Mouse (Mus musculus): ENCODE measurements at regions not wholly inside any gene's neighbourhood (a gene's known extent, or its start where the extent isn't known, plus 50 kb on each side); places are given as distances from the start of the nearest gene placed in this dataset.
A peak's percentile ranks its signal among the peaks of the same experiment; 100 is the strongest.

GRCm38 (mm10) chr5:99782806-99783205 lies 53.9 kb upstream of the Rasgef1b start:
- DNase-seq (ENCODE audit: low spot score in 2 of 2) = no peak

DNA sequence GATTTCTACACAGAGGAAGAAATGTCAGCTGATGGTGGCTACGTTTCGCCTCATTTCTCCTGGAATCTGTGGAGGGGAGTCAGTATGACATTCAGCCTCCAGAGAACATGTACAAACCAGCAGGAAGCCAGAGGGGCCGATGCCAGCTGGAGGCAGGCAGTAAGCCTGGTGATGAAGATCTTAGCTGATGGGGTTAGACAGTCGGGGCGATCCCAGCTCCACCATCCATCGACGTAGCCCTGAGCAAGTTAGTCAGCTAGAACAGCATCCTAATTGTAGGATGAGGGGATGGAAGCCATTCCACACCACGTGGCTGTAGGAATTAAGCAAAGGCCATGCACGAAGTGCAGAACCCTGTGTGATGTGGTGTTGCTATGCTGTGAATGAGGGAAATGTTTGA lies 57.0 kb upstream of the Rasgef1b start:
- DNase-seq (ENCODE audit: low spot score in 2 of 2) = no peak

DNA sequence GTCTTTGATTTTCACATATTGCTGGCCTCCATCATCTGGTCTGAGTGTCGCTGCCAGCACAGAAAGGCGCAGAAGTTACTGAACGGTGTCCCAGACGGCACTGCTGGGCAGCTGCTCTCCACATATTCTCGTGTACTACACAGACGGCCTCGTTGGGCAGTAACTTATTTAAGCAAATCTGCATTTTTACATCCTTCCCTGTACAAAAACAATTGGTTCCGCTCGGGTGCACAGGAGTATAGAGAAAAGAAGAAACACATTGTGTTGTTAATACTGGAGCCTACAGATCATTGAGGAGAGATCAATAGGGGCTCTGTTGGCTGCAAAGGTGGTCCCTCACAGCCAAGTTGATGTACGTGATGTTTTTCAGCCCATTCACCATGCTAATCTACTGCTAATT lies 58.4 kb upstream of the Rasgef1b start:
- peak in 1 of 2 experiments; percentile 5 for DNase-seq (ENCODE audit: low spot score in 2 of 2)

- DNase-seq (ENCODE audit: low spot score in 2 of 2) = no peak
Observed at GRCm38 (mm10) chr5:99787665-99788366, 59.0 kb upstream of the Rasgef1b start.

- no peak for DNase-seq (ENCODE audit: low spot score in 2 of 2)
Observed at GRCm38 (mm10) chr5:99790733-99791132, 61.9 kb upstream of the Rasgef1b start.

DNA sequence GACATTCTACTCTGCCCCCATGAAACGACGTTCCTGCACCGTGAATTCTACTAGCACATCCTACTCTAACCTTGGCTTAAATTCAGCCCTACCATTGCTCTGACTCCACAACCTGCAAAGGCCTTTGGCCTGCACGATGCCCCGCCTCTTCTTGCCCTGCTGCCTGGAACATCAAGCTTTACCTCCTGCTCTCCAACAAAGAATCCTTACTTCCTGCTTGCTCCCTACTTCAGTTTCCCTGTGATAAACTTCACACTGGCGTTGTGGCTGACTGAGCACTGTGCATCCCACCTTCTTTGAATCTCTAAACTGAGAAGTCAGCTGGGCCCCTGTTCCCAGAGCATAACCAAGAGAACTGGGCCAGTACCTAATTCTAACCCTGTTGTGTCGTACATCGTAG lies 71.7 kb upstream of the Rasgef1b start:
- no peak for DNase-seq (ENCODE audit: low spot score in 2 of 2)

- peak in 1 of 2 experiments; percentile 20 for DNase-seq (ENCODE audit: low spot score in 2 of 2)
Observed at GRCm38 (mm10) chr5:99801791-99802450, 73.1 kb upstream of the Rasgef1b start.

- no peak for DNase-seq (ENCODE audit: low spot score in 2 of 2)
Observed at GRCm38 (mm10) chr5:99826861-99827260, 79.2 kb upstream of the Vamp9 start.

DNA sequence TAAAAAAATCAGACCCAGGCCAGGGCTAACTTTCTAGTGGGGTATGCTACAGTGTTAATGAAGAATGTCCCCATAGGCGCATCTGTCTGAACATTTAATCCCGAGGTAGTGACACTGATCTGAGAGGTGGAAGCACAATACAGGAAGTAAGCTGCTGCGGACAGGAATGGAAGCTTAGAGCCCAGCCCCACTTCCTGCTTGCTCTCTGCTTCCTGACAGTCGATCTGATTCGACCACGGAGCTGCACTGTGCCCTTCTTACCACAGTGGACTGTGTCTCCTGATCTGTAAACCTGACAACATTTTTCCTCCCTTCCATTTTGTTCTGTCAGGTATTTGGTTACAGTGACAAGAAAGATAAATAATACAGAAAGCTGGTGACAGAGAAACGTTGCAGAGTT lies 77.5 kb upstream of the Vamp9 start:
- no peak for DNase-seq (ENCODE audit: low spot score in 2 of 2)

- DNase-seq (ENCODE audit: low spot score in 2 of 2) = no peak
Observed at GRCm38 (mm10) chr5:99838236-99838775, 67.7 kb upstream of the Vamp9 start.

- no peak for DNase-seq (ENCODE audit: low spot score in 2 of 2)
Observed at GRCm38 (mm10) chr5:99839661-99840060, 66.4 kb upstream of the Vamp9 start.

DNA sequence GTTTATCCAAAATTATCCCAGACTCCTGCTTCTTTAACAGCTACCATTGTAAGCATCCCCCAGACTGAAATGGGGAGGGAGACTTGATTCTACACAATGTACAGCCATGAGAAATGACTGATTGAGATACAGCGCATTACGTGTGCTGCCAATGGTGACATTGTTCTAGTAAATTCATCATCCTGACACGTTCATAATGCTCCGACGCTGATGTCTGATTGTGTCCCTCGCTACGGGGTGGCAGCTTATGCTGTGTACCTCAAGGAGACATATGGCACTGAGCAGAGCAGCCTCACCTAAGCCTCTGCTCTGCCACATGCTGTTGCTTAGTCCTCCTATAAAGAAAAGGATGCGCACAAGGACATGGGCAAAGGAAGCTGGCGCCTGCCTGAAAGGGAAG lies 65.2 kb upstream of the Vamp9 start:
- no peak for DNase-seq (ENCODE audit: low spot score in 2 of 2)

DNA sequence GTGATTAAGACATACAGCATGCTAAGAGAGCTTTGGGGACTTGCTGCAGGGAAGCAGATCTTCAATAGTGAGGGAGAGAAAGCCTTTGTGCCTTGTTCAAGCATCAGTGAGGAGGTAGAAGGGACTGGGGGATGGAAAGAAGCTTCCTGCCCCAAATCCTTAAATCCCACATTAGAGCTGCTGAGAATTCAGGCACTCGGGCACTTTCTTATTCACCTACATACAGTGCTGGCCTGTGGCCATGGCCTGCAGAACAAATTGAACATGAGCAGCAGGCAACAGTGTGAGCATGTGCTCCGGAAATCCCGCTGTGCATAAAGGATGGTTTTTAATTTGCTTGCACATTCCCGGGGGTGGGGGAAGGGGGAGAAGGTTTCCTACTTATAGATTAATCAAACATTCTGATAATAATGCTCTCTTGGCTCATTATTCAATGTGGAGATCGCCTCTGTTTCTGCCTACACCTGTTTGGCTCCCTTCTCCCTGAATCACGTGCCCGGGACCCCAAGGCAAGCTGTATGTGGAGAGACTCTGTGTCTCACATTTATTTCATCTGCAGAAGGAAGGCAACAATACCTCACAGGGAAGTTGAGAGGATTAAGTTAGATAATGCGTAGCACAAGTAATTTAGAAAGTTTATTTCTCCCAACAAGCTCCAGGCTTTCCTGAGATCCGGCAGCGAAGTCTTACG lies 60.3 kb upstream of the Vamp9 start:
- no peak for DNase-seq (ENCODE audit: low spot score in 2 of 2)

GRCm38 (mm10) chr5:99848158-99848988 lies 57.7 kb upstream of the Vamp9 start:
- no peak for DNase-seq (ENCODE audit: low spot score in 2 of 2)

- DNase-seq (ENCODE audit: low spot score in 2 of 2) = no peak
Observed at GRCm38 (mm10) chr5:99849001-99849400, 57.1 kb upstream of the Vamp9 start.

DNA sequence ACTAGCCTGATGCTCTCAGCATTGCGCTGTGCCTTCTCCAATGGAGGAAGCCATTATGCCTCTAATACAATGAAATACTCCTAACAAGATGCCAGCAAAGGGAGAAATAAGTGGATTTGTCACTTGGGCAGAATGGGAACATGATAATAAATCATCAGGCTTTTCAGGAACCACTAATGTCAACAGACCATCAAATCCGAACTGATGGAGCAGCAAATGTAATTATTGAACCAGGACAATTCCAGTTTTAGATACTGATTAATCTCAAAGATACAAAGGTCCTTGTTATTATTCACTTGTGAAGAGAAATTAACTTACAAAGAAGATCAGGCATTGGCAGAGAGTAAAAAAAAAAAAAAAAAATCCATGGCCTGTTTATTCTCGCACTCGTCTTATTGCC lies 53.7 kb upstream of the Vamp9 start:
- DNase-seq (ENCODE audit: low spot score in 2 of 2) = no peak

Measured in layer of hippocampus, adult 18-20 months (tissue).